Mouse (Mus musculus): Measurements from ENCODE around the gene Dlx3. TPM values are rescaled to one million over a fixed set of nuclear protein-coding genes. Genes with fewer than 3 reads are reported as not detected.
A peak's percentile ranks its signal among the peaks of the same experiment; 100 is the strongest.

Dlx3 gene
- total RNA-seq (2021): not detected
- long read RNA-seq, experiment 1: 0 reads
- long read RNA-seq, experiment 2: 0 reads

GRCm38 (mm10) chr11:95119990-95120632 is at the start of gene Dlx3:
TSS of gene Dlx3 (plus strand) at chr11:95120119.
- DNase-seq (ENCODE audit: low spot score in 2 of 2): no peak

GRCm38 (mm10) chr11:95070140-95071107 is 49.5 kb upstream of the Dlx3 start:
- no peak for DNase-seq (ENCODE audit: low spot score in 2 of 2)

- no peak for DNase-seq (ENCODE audit: low spot score in 2 of 2)
These were observed 48.7 kb upstream of the Dlx3 start for GRCm38 (mm10) chr11:95071266-95071665.

GRCm38 (mm10) chr11:95072136-95072535 is 47.8 kb upstream of the Dlx3 start:
- no peak for DNase-seq (ENCODE audit: low spot score in 2 of 2)

- no peak for DNase-seq (ENCODE audit: low spot score in 2 of 2)
These were observed 47.1 kb upstream of the Dlx3 start for GRCm38 (mm10) chr11:95072804-95073203.

DNA sequence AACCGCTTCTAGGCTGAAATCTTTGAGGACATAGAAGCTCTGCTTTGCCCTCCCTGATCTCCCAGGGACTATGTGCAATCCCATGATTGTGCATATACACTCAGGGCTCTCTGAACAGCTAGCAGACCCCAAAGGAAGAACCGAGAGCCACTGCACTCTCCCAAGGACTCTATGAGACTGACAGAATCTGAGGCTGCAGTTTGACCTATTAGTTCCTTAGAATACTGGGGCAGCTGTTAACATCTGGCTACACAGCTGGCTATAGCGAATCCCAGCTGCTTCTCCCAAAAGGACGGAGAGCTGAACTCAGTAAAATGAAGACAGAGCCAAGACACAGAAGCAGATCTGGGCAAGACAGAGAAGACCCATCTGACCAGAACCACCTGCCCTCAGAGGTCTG is 46.1 kb upstream of the Dlx3 start:
- no peak for DNase-seq (ENCODE audit: low spot score in 2 of 2)

DNA sequence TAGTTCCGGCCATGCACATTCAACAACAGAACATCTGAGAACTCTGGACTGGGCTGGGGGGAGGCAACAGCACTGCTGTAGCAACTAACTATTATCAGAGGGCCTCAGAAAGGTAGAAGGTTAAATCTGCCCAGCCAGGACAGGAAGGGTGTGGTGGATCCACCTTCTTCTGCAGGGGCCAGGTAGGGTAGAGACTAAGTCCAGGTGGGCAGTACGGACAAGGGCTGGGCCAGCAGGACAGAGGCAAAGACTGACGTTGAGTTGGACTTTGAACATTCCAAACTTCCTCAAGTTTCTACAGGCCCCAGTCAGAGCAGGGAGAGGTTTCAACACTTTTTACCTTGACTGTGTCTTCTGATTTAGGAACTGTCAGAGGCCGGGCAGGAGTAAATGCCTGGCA is 45.2 kb upstream of the Dlx3 start:
- DNase-seq (ENCODE audit: low spot score in 2 of 2): no peak

DNA sequence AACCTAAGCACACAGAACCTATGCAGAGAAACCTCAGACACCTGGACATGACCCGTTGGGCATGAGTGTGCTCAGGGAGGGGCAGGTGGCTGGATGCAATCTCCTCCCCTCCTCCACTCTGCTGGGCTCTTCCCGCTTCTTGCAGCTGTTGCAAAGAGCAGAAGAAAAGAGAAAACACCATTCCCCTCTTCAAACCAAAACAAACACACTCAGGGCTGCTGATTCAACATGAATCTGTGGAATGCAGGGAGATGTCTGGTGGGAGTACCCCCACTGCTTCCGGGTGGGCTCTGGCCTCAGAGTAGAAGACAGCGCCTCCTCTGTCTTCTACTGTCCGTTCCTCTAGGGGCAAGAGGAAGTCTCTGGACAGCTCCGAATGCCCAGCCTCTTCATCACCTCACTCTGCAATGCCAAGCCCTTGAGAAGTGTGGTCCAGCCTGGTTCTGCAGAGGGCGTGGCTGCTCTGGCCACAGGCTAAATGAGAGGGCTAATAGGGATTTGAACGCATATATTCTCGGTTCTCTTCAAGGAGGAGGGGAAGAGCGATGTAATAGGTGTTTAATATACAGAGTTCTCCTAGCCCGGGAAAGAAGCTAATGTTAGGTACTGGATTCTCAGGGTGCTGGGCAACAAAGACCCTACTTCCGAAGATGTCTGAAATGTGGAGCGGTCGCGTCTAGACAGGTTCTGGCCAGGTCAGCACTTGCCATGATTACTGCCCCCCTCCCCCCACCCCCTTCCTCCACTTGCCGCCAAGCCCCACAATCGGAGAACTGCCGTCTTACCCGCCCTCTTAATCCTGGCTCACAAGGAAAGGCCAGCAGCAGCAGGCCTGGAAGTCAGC is 44.5 kb upstream of the Dlx3 start:
- DNase-seq (ENCODE audit: low spot score in 2 of 2): no peak

GRCm38 (mm10) chr11:95076041-95076535 is 43.8 kb upstream of the Dlx3 start:
- DNase-seq (ENCODE audit: low spot score in 2 of 2): peak; percentile 62

- DNase-seq (ENCODE audit: low spot score in 2 of 2): peak; percentile 75 to 78
These were observed 43.3 kb upstream of the Dlx3 start, which contains the start of gene Itga3 for GRCm38 (mm10) chr11:95076536-95077111. TSS of gene Itga3 (minus strand) at chr11:95076801.

GRCm38 (mm10) chr11:95077956-95078355 is 42.0 kb upstream of the Dlx3 start:
- DNase-seq (ENCODE audit: low spot score in 2 of 2): no peak

- peak; percentile 51 to 61 for DNase-seq (ENCODE audit: low spot score in 2 of 2)
These were observed 40.6 kb upstream of the Dlx3 start for GRCm38 (mm10) chr11:95079256-95079875.

DNA sequence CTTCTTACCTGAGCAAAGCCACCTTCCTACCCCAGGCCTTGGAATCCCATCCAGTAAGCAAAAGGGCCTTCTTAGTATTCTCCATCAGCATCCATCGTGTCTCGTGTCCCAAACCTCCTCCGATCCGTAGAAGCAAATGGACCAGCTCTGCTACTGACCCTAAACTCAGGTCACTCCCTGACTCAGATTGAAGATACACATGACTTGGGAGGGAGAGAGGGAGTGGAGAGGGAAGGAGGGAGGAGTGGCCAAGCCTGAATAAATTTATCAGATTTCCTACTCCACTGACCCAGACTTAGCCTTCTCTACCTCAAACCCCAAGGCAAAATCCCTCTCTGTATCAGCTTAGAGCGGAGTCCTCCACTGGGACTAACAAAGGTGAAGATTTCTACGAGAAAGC is 39.1 kb upstream of the Dlx3 start:
- no peak for DNase-seq (ENCODE audit: low spot score in 2 of 2)

- no peak for DNase-seq (ENCODE audit: low spot score in 2 of 2)
These were observed 37.0 kb upstream of the Dlx3 start for GRCm38 (mm10) chr11:95082896-95083295.

GRCm38 (mm10) chr11:95084175-95084574 is 35.7 kb upstream of the Dlx3 start:
- DNase-seq (ENCODE audit: low spot score in 2 of 2): no peak

DNA sequence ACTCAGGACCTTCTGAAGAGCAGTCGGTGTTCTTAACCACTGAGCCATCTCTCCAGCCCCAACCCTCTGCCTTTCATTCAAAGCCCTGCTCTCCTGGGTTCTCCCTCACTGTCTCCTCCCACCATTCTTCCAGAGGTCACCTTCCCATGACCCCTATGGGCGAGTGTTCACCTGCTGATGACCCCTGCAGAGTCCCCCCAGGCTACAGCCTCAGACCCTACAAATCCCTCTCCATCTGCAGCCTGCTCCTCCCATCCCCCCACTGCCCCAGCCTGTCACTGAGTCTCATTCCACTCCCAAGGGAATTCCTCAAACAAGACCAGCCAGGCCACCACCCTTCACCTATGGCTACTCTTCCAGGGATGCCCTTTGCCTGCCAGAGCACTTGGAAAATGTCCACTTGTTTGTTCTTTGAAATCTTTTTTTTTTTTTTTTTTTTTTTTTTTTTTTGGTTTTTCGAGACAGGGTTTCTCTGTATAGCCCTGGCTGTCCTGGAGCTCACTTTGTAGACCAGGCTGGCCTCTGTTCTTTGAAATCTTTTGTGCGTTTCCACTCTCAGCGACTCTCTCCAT is 35.0 kb upstream of the Dlx3 start:
- no peak for DNase-seq (ENCODE audit: low spot score in 2 of 2)

DNA sequence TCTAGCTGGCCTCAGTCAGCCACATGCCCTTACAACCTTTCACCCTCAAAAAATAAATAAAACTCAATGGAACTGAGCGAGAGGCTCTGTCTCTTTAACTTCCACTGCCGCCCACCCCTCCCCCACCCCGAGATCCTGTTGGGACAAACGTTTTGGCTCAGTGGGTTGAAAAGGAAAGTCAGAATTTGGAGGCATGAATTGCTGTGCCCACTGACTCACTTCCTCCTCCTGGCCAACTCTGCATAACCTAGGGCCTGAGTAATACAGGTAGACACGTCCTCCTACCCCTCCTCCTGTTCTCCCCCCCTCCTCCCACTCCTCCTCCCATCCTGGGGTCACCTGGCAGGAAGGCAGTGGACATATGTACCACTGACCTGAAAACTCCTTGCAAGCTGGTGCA is 34.2 kb upstream of the Dlx3 start:
- DNase-seq (ENCODE audit: low spot score in 2 of 2): no peak

GRCm38 (mm10) chr11:95086229-95086628 is 33.7 kb upstream of the Dlx3 start:
- DNase-seq (ENCODE audit: low spot score in 2 of 2): no peak

GRCm38 (mm10) chr11:95087301-95088228 is 32.4 kb upstream of the Dlx3 start:
- DNase-seq (ENCODE audit: low spot score in 2 of 2): no peak
